In genomic region chr13:17432139-17432916, GRCm38 (mm10) we compare ENCODE assay signal across 8 mouse cellular contexts.
A peak's percentile ranks its signal among the peaks of the same experiment; 100 is the strongest.
DNase-seq lines count a peak whose midpoint lies in the region; ATAC-seq lines count a peak whose summit lies in the region.

No protein-coding gene starts in this region.

- no peaks in the 10 kb centered on the region for H3K36me3 ChIP-seq in midbrain, embryonic 16.5 days (ENCODE audit: control insufficient read depth, insufficient read depth, low read length)

- 41% methylated on average over 7 of the region's 7 CpGs for WGBS in midbrain, embryonic 16.5 days

- H3K27ac ChIP-seq in midbrain, embryonic 16.5 days (ENCODE audit: low read length), result no peak overlapping the region

- H3K4me1 ChIP-seq in midbrain, embryonic 16.5 days (ENCODE audit: control insufficient read depth, insufficient read depth, low read length), result peaks cover 3% of the 10 kb centered on the region; the same call in 1 of the 2 replicates

- H3K4me3 ChIP-seq in midbrain, embryonic 16.5 days (ENCODE audit: low read depth, low read length), result no peak overlapping the region

- no peak overlapping the region for H3K4me2 ChIP-seq in midbrain, embryonic 16.5 days (ENCODE audit: low read length)

- H3K27me3 ChIP-seq in midbrain, embryonic 16.5 days (ENCODE audit: control insufficient read depth, insufficient read depth, low read depth, low read length), result no peaks in the 10 kb centered on the region

- no peaks in the 10 kb centered on the region for H3K9me3 ChIP-seq in midbrain, embryonic 16.5 days (replicated peaks; ENCODE audit: control insufficient read depth, low read length, poor library complexity, severe bottlenecking)

- ATAC-seq in cerebellum, adult (ENCODE audit: insufficient number of reproducible peaks, low FRiP score, low TSS enrichment), result peak; percentile 40; the same call in 1 of the 2 replicates
- ATAC-seq in midbrain, embryonic 16.5 days, result peak; percentile 84

- H3K9ac ChIP-seq in midbrain, embryonic 16.5 days (ENCODE audit: low read depth, low read length), result no peak overlapping the region

- DNase-seq in cerebellum, adult 11 months, result no peak
- DNase-seq in ovary, postnatal 14 days (ENCODE audit: low spot score), result peak; percentile 9
- DNase-seq in ovary, postnatal 10 days (ENCODE audit: low spot score), result no peak
- DNase-seq in fibroblast of lung, adult 2 months (ENCODE audit: low read depth), result peak; percentile 52
- peak; percentile 2 to 11 for DNase-seq in kidney, postnatal 36 days
- no peak for DNase-seq in urinary bladder, postnatal 14 days (ENCODE audit: low spot score)

Comparison
In these comparisons a context has a peak if more than half of its experiments do, and no peak if none do; other contexts are left out.
1. DNase-seq: peak in ovary, postnatal 14 days (single experiment), fibroblast of lung, adult 2 months (single experiment) and kidney, postnatal 36 days (2 of 2); none in cerebellum, adult 11 months (single experiment), ovary, postnatal 10 days (single experiment) and urinary bladder, postnatal 14 days (single experiment).